Mouse (Mus musculus) hindbrain, embryonic 11.5 days (tissue): Measurements from ENCODE around the gene Tspan13. TPM values are rescaled to one million over a fixed set of nuclear protein-coding genes. Genes with fewer than 3 reads are reported as not detected.

Source experiments
- ATAC-seq: fragments of 200-750 bp; cut with Nextera tagmentation; 2 replicates; pipeline ENCODE4 v1.8.0; 2017; ENCODE audit warnings: mild to moderate bottlenecking, moderate TSS enrichment, moderate library complexity; ENCODE audit not compliant: low FRiP score
- DNase-seq: peaks from one replicate; pipeline ENCODE4 v3.0.0-alpha.2; 2015; ENCODE audit warnings: low spot score
- H3K27ac ChIP-seq: fragments of 300-500 bp; sonication (generic); 2 replicates; pipeline ENCODE4 v1.5.1; 2014; ENCODE audit warnings: mild to moderate bottlenecking, low read depth, low read length
- H3K27me3 ChIP-seq: fragments of 300-500 bp; sonication (generic); 2 replicates; pipeline ENCODE4 v1.6.1; 2014; ENCODE audit warnings: mild to moderate bottlenecking, low read length, moderate library complexity, mixed read lengths; ENCODE audit not compliant: control insufficient read depth, insufficient read depth
- H3K36me3 ChIP-seq: fragments of 300-500 bp; sonication (generic); 2 replicates; pipeline ENCODE4 v1.6.1; 2014; ENCODE audit warnings: mild to moderate bottlenecking, low read length, moderate library complexity, mixed read lengths; ENCODE audit not compliant: control insufficient read depth, insufficient read depth
- H3K4me1 ChIP-seq: fragments of 300-500 bp; sonication (generic); replicated peaks from 2 replicates; pipeline ENCODE4 v1.6.1; 2014; ENCODE audit warnings: low read length, mixed read lengths; ENCODE audit not compliant: control insufficient read depth, insufficient read depth
- H3K4me2 ChIP-seq: fragments of 300-500 bp; sonication (generic); replicated peaks from 2 replicates; pipeline ENCODE4 v1.6.1; 2014; ENCODE audit warnings: mild to moderate bottlenecking, low read depth, low read length
- H3K4me3 ChIP-seq: fragments of 300-500 bp; sonication (generic); 2 replicates; pipeline ENCODE4 v1.5.1; 2014; ENCODE audit warnings: low read depth, low read length
- H3K9ac ChIP-seq: fragments of 300-500 bp; sonication (generic); 2 replicates; pipeline ENCODE4 v1.6.1; 2014; ENCODE audit warnings: low read depth, low read length
- H3K9me3 ChIP-seq: fragments of 300-500 bp; sonication (generic); 2 replicates; pipeline ENCODE4 v1.6.1; 2016; ENCODE audit warnings: low read length; ENCODE audit not compliant: control insufficient read depth
- WGBS: fragments of 180-500 bp; shearing (Covaris S2); extraction: QIAGEN DNeasy Blood & Tissue Kit; methylation state at CpG from one replicate; pipeline ENCODE4 v1.1.7; 2014; 5-methylcytosine and 5-hydroxymethylcytosine counted together
- polyA plus RNA-seq: library from polyadenylated mRNA; unstranded; fragments of >200 nt; fragmentation: Nextera tagmentation; extraction: Ambion mirVana; gene quantifications from 2 replicates; pipeline ENCODE4 v1.2.1, GENCODE M21; 2014

The Tspan13 gene
- polyA plus RNA-seq, 1 experiment from 2014 or later = 229 TPM

GRCm38 (mm10) chr12:36027171-36027570 is 15.1 kb downstream of the Tspan13 start:
- H3K4me1 ChIP-seq = no peaks in the 10 kb centered on the region
- H3K27ac ChIP-seq = no peak overlapping the region
- DNase-seq (no peak), ATAC-seq (no peak)
- no peaks in the 10 kb centered on the region for H3K36me3 ChIP-seq
- H3K9ac ChIP-seq = no peak overlapping the region
- no peaks in the 10 kb centered on the region for H3K27me3 ChIP-seq
- no peak overlapping the region for H3K4me2 ChIP-seq
- 92% methylated on average over 2 of the region's 2 CpGs for WGBS
- no peak overlapping the region for H3K4me3 ChIP-seq
- H3K9me3 ChIP-seq = no peaks in the 10 kb centered on the region

- DNase-seq (no peak), ATAC-seq (no peak)
- no peaks in the 10 kb centered on the region for H3K27me3 ChIP-seq
- 93% methylated on average over 4 of the region's 4 CpGs for WGBS
- H3K27ac ChIP-seq = no peak overlapping the region
- no peak overlapping the region for H3K4me2 ChIP-seq
- H3K9me3 ChIP-seq = no peaks in the 10 kb centered on the region
- no peak overlapping the region for H3K4me3 ChIP-seq
- H3K9ac ChIP-seq = no peak overlapping the region
- H3K36me3 ChIP-seq = no peaks in the 10 kb centered on the region
- no peaks in the 10 kb centered on the region for H3K4me1 ChIP-seq
These were observed 16.2 kb downstream of the Tspan13 start for GRCm38 (mm10) chr12:36026126-36026525.

- Histone ChIP-seq H3K4me3 (no peak overlapping the region), H3K27ac (no peak overlapping the region), H3K4me2 (no peak overlapping the region), H3K9ac (no peak overlapping the region), H3K27me3 (no peaks in the 10 kb centered on the region), H3K36me3 (peaks cover 2% of the 10 kb centered on the region; the same call in 1 of the 2 replicates), H3K9me3 (no peaks in the 10 kb centered on the region), H3K4me1 (no peaks in the 10 kb centered on the region)
- DNase-seq = no peak
- ATAC-seq = no peak
- 87% methylated on average over 2 of the region's 2 CpGs for WGBS
These were observed 21.6 kb downstream of the Tspan13 start for GRCm38 (mm10) chr12:36020710-36021109.

- ATAC-seq = no peak
- H3K4me3 ChIP-seq = no peak overlapping the region
- no peaks in the 10 kb centered on the region for H3K27me3 ChIP-seq
- no peaks in the 10 kb centered on the region for H3K9me3 ChIP-seq
- H3K9ac ChIP-seq = no peak overlapping the region
- H3K27ac ChIP-seq = no peak overlapping the region
- 78% methylated on average over 3 of the region's 3 CpGs for WGBS
- H3K36me3 ChIP-seq = peaks cover 2% of the 10 kb centered on the region; the same call in 1 of the 2 replicates
- H3K4me2 ChIP-seq = no peak overlapping the region
- H3K4me1 ChIP-seq = no peaks in the 10 kb centered on the region
- DNase-seq = no peak
These were observed 22.2 kb downstream of the Tspan13 start for GRCm38 (mm10) chr12:36020081-36020480.

- no peak overlapping the region for H3K4me2 ChIP-seq
- no peaks in the 10 kb centered on the region for H3K4me1 ChIP-seq
- ATAC-seq (no peak), DNase-seq (no peak)
- H3K27me3 ChIP-seq = no peaks in the 10 kb centered on the region
- WGBS = 73% methylated on average over 4 of the region's 4 CpGs
- no peak overlapping the region for H3K27ac ChIP-seq
- H3K4me3 ChIP-seq = no peak overlapping the region
- no peaks in the 10 kb centered on the region for H3K9me3 ChIP-seq
- H3K36me3 ChIP-seq = peaks cover 2% of the 10 kb centered on the region; the same call in 1 of the 2 replicates
- H3K9ac ChIP-seq = no peak overlapping the region
These were observed 22.7 kb downstream of the Tspan13 start for GRCm38 (mm10) chr12:36019572-36019971.

- H3K4me2 ChIP-seq = no peak overlapping the region
- no peak overlapping the region for H3K9ac ChIP-seq
- DNase-seq (no peak), ATAC-seq (no peak)
- H3K9me3 ChIP-seq = no peaks in the 10 kb centered on the region
- peaks cover 2% of the 10 kb centered on the region; the same call in 1 of the 2 replicates for H3K36me3 ChIP-seq
- H3K4me3 ChIP-seq = no peak overlapping the region
- 84% methylated on average over 2 of the region's 2 CpGs for WGBS
- no peaks in the 10 kb centered on the region for H3K4me1 ChIP-seq
- no peaks in the 10 kb centered on the region for H3K27me3 ChIP-seq
- no peak overlapping the region for H3K27ac ChIP-seq
These were observed 24.5 kb downstream of the Tspan13 start for GRCm38 (mm10) chr12:36017791-36018190.

GRCm38 (mm10) chr12:36013216-36013910 is 28.9 kb downstream of the Tspan13 start:
- DNase-seq (no peak), ATAC-seq (no peak)
- Histone ChIP-seq H3K4me2 (no peak overlapping the region), H3K4me1 (no peaks in the 10 kb centered on the region), H3K27ac (no peak overlapping the region), H3K9me3 (no peaks in the 10 kb centered on the region), H3K9ac (no peak overlapping the region), H3K4me3 (no peak overlapping the region), H3K36me3 (no peaks in the 10 kb centered on the region), H3K27me3 (no peaks in the 10 kb centered on the region)
- WGBS = 73% methylated on average over 7 of the region's 7 CpGs

GRCm38 (mm10) chr12:36008364-36009047 is 33.8 kb downstream of the Tspan13 start:
- H3K4me2 ChIP-seq = no peak overlapping the region
- H3K9me3 ChIP-seq = no peaks in the 10 kb centered on the region
- 74% methylated on average over 6 of the region's 6 CpGs for WGBS
- H3K4me3 ChIP-seq = no peak overlapping the region
- ATAC-seq (no peak), DNase-seq (no peak)
- no peaks in the 10 kb centered on the region for H3K36me3 ChIP-seq
- no peak overlapping the region for H3K9ac ChIP-seq
- no peaks in the 10 kb centered on the region for H3K27me3 ChIP-seq
- no peak overlapping the region for H3K27ac ChIP-seq
- no peaks in the 10 kb centered on the region for H3K4me1 ChIP-seq

GRCm38 (mm10) chr12:36007581-36007980 is 34.7 kb downstream of the Tspan13 start:
- no peak overlapping the region for H3K4me2 ChIP-seq
- no peak overlapping the region for H3K4me3 ChIP-seq
- H3K4me1 ChIP-seq = no peaks in the 10 kb centered on the region
- 96% methylated on average over 2 of the region's 2 CpGs for WGBS
- no peak overlapping the region for H3K27ac ChIP-seq
- ATAC-seq = no peak
- no peaks in the 10 kb centered on the region for H3K9me3 ChIP-seq
- no peak for DNase-seq
- no peak overlapping the region for H3K9ac ChIP-seq
- H3K36me3 ChIP-seq = no peaks in the 10 kb centered on the region
- H3K27me3 ChIP-seq = no peaks in the 10 kb centered on the region
